19 mouse cellular contexts compared by ENCODE assay signal in the genomic region with DNA sequence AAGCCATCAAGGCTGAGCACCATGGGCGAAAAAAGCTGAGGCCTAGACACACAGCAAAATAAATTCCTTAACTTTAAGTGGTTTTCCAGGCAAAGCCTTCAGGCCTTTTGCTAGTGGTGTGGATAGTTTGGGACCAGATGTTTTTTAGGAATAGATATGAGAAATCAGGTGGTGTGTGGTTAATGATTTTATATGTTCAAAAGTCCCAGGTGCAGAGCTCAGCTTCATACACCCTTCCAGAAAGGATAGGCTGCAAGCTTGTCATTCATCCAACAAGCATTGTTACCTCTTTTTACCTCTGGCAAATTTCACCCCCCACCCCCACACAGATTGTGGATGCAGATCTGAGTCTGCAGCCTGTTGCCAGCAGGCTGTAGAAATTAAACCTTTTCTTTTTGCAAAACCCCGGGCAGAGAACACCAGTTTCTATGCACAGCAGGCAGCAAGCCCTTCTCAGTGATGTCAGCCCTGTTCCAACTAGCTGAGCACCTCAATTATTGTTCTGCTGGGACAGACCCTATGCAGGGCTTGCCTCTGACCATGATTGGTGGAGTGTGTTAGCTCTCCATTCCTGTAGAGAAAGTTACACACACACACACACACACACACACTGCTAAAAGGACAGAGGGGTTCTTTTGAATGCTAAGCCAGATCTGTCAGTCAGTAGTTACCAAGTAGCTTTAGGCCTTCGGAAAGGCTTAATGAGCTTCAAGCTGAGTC.
A peak's percentile ranks its signal among the peaks of the same experiment; 100 is the strongest.
DNase-seq lines count a peak whose midpoint lies in the region; ATAC-seq and TF ChIP-seq lines count a peak whose summit lies in the region.
"Had no signal": no experiment of that assay in that cellular context is flagged by ENCODE, and none has a peak within 500 bp of the region (broad histone marks: within the 10 kb centered on the region; RNA-seq: fewer than 3 reads in every experiment).

No protein-coding gene starts in this region.

- no peaks in the 10 kb centered on the region for H3K9me3 ChIP-seq in hindbrain, embryonic 12.5 days (replicated peaks)
- H3K9me3 ChIP-seq in hindbrain, embryonic 11.5 days (ENCODE audit: control insufficient read depth, low read length) = no peaks in the 10 kb centered on the region
- no peaks in the 10 kb centered on the region for H3K9me3 ChIP-seq in forebrain, embryonic 11.5 days (ENCODE audit: control insufficient read depth, low read length)
- no peaks in the 10 kb centered on the region for H3K9me3 ChIP-seq in limb, embryonic 14.5 days (ENCODE audit: control insufficient read depth, low read length)
- H3K9me3 ChIP-seq in kidney, embryonic 14.5 days (ENCODE audit: control insufficient read depth, low read length) = no peaks in the 10 kb centered on the region
- H3K9me3 ChIP-seq in heart, embryonic 10.5 days = no peaks in the 10 kb centered on the region
- H3K9me3 ChIP-seq: kidney, embryonic 15.5 days; liver, embryonic 13.5 days; stomach, embryonic 15.5 days had no signal

- 22% methylated on average over 3 of the region's 3 CpGs for WGBS in hindbrain, embryonic 12.5 days
- WGBS in hindbrain, embryonic 11.5 days = 27% methylated on average over 3 of the region's 3 CpGs
- 18% methylated on average over 3 of the region's 3 CpGs for WGBS in forebrain, embryonic 11.5 days
- 33% methylated on average over 3 of the region's 3 CpGs for WGBS in limb, embryonic 14.5 days
- 70% methylated on average over 3 of the region's 3 CpGs for WGBS in kidney, embryonic 14.5 days
- WGBS in heart, embryonic 10.5 days = 54% methylated on average over 3 of the region's 3 CpGs

- no peak overlapping the region for H3K9ac ChIP-seq in hindbrain, embryonic 12.5 days
- no peak overlapping the region for H3K9ac ChIP-seq in hindbrain, embryonic 11.5 days (ENCODE audit: low read depth, low read length)
- H3K9ac ChIP-seq in forebrain, embryonic 11.5 days (ENCODE audit: low read length) = no peak overlapping the region
- H3K9ac ChIP-seq in limb, embryonic 14.5 days (ENCODE audit: low read depth, low read length, severe bottlenecking) = no peak overlapping the region
- H3K9ac ChIP-seq in kidney, embryonic 14.5 days (ENCODE audit: low read depth, low read length) = no peak overlapping the region
- H3K9ac ChIP-seq: kidney, embryonic 15.5 days; liver, embryonic 13.5 days; stomach, embryonic 15.5 days had no signal

- no peaks in the 10 kb centered on the region for H3K36me3 ChIP-seq in hindbrain, embryonic 12.5 days
- no peaks in the 10 kb centered on the region for H3K36me3 ChIP-seq in hindbrain, embryonic 11.5 days (ENCODE audit: control insufficient read depth, insufficient read depth, low read length)
- H3K36me3 ChIP-seq in forebrain, embryonic 11.5 days (ENCODE audit: control insufficient read depth, insufficient read depth, low read length) = no peaks in the 10 kb centered on the region
- H3K36me3 ChIP-seq in limb, embryonic 14.5 days (ENCODE audit: control insufficient read depth, insufficient read depth, low read length) = no peaks in the 10 kb centered on the region
- no peaks in the 10 kb centered on the region for H3K36me3 ChIP-seq in kidney, embryonic 14.5 days (ENCODE audit: control insufficient read depth, insufficient read depth, low read length)
- no peaks in the 10 kb centered on the region for H3K36me3 ChIP-seq in heart, embryonic 10.5 days
- H3K36me3 ChIP-seq: kidney, embryonic 15.5 days; liver, embryonic 13.5 days; stomach, embryonic 15.5 days had no signal

- DNase-seq in hindbrain, embryonic 11.5 days (ENCODE audit: low spot score) = no peak
- DNase-seq in brain, adult 2 months (ENCODE audit: low read depth, low spot score) = peak; percentile 8
- no peak for DNase-seq in forebrain, embryonic 11.5 days (ENCODE audit: low spot score)
- peak; percentile 54 for DNase-seq in limb, embryonic 14.5 days (ENCODE audit: low spot score)
- no peak for DNase-seq in spleen, adult 18-20 months
- DNase-seq in heart, embryonic 10.5 days (ENCODE audit: low spot score) = no peak
- DNase-seq: adrenal gland, postnatal 36 days; cerebellum, postnatal 14 days; gastrocnemius, postnatal 25 days; liver, embryonic 13.5 days; thymus, postnatal 25 days had no signal

- no peak for TF ChIP-seq POLR2A in limb, embryonic 14.5 days (IDR thresholded peaks at IDR 0.05; ENCODE audit: borderline replicate concordance, extremely low read depth, insufficient read depth, insufficient read length)

- peaks cover 8% of the 10 kb centered on the region for H3K4me1 ChIP-seq in hindbrain, embryonic 12.5 days
- H3K4me1 ChIP-seq in hindbrain, embryonic 11.5 days (replicated peaks; ENCODE audit: control insufficient read depth, insufficient read depth, low read length) = no peaks in the 10 kb centered on the region
- H3K4me1 ChIP-seq in forebrain, embryonic 11.5 days (replicated peaks; ENCODE audit: control insufficient read depth, insufficient read depth, low read length) = no peaks in the 10 kb centered on the region; the same call in 1 of the 2 replicates
- H3K4me1 ChIP-seq in limb, embryonic 14.5 days (ENCODE audit: control insufficient read depth, insufficient read depth, low read length) = peaks cover 9% of the 10 kb centered on the region
- H3K4me1 ChIP-seq in kidney, embryonic 14.5 days (ENCODE audit: control insufficient read depth, insufficient read depth, low read length) = 0 out of 2 replicates have a peak, but pooled peaks cover 3% of the 10 kb centered on the region
- no peaks in the 10 kb centered on the region for H3K4me1 ChIP-seq in heart, embryonic 10.5 days
- H3K4me1 ChIP-seq: liver, embryonic 13.5 days; stomach, embryonic 15.5 days had no signal

- no peak overlapping the region for H3K4me2 ChIP-seq in hindbrain, embryonic 12.5 days (replicated peaks)
- no peak overlapping the region for H3K4me2 ChIP-seq in hindbrain, embryonic 11.5 days (replicated peaks; ENCODE audit: low read depth, low read length)
- H3K4me2 ChIP-seq in forebrain, embryonic 11.5 days (ENCODE audit: low read depth, low read length, severe bottlenecking) = no peak overlapping the region
- no peak overlapping the region for H3K4me2 ChIP-seq in limb, embryonic 14.5 days (replicated peaks; ENCODE audit: low read depth, low read length, severe bottlenecking)
- H3K4me2 ChIP-seq in kidney, embryonic 14.5 days (replicated peaks; ENCODE audit: low read depth, low read length) = no peak overlapping the region
- H3K4me2 ChIP-seq: kidney, embryonic 15.5 days; liver, embryonic 13.5 days; stomach, embryonic 15.5 days had no signal

- H3K4me3 ChIP-seq in hindbrain, embryonic 12.5 days = no peak overlapping the region
- no peak overlapping the region for H3K4me3 ChIP-seq in hindbrain, embryonic 11.5 days (ENCODE audit: low read depth, low read length)
- no peak overlapping the region for H3K4me3 ChIP-seq in forebrain, embryonic 11.5 days (ENCODE audit: low read depth, low read length)
- no peak overlapping the region for H3K4me3 ChIP-seq in limb, embryonic 14.5 days (replicated peaks; ENCODE audit: low read length)
- H3K4me3 ChIP-seq in kidney, embryonic 14.5 days (ENCODE audit: low read length) = no peak overlapping the region
- no peak overlapping the region for H3K4me3 ChIP-seq in heart, embryonic 10.5 days
- H3K4me3 ChIP-seq: kidney, embryonic 15.5 days; left cerebral cortex, adult 2 months; liver, embryonic 13.5 days; megakaryocyte, embryonic 14.5 days; stomach, embryonic 15.5 days had no signal

- H3K27me3 ChIP-seq in hindbrain, embryonic 12.5 days = no peaks in the 10 kb centered on the region
- H3K27me3 ChIP-seq in hindbrain, embryonic 11.5 days (ENCODE audit: control insufficient read depth, insufficient read depth, low read length) = no peaks in the 10 kb centered on the region
- no peaks in the 10 kb centered on the region for H3K27me3 ChIP-seq in forebrain, embryonic 11.5 days (ENCODE audit: control insufficient read depth, insufficient read depth, low read length)
- no peaks in the 10 kb centered on the region for H3K27me3 ChIP-seq in limb, embryonic 14.5 days (ENCODE audit: control insufficient read depth, insufficient read depth, low read length)
- H3K27me3 ChIP-seq in kidney, embryonic 14.5 days (ENCODE audit: control insufficient read depth, insufficient read depth, low read length) = no peaks in the 10 kb centered on the region
- H3K27me3 ChIP-seq in heart, embryonic 10.5 days (ENCODE audit: insufficient read depth, poor library complexity, severe bottlenecking) = no peaks in the 10 kb centered on the region
- H3K27me3 ChIP-seq: kidney, embryonic 15.5 days; liver, embryonic 13.5 days; megakaryocyte, embryonic 14.5 days; stomach, embryonic 15.5 days had no signal

- ATAC-seq in hindbrain, embryonic 12.5 days (ENCODE audit: low FRiP score) = no peak
- no peak for ATAC-seq in hindbrain, embryonic 11.5 days (ENCODE audit: low FRiP score)
- ATAC-seq in forebrain, embryonic 11.5 days (replicated peaks; ENCODE audit: low FRiP score) = peak; percentile 55
- ATAC-seq in limb, embryonic 14.5 days (ENCODE audit: low FRiP score, low read depth) = peak; percentile 88
- ATAC-seq in kidney, embryonic 14.5 days (ENCODE audit: low FRiP score, low TSS enrichment) = no peak
- ATAC-seq: activated CD4-positive, CD25-positive, alpha-beta regulatory T cell, adult 4 months; lung, postnatal 0 days had no signal

- 0 out of 2 replicates have a peak overlapping the region, but pooled peaks have one; percentile 37 for H3K27ac ChIP-seq in hindbrain, embryonic 12.5 days
- no peak overlapping the region for H3K27ac ChIP-seq in hindbrain, embryonic 11.5 days (ENCODE audit: low read depth, low read length)
- no peak overlapping the region for H3K27ac ChIP-seq in forebrain, embryonic 11.5 days (ENCODE audit: low read depth, low read length)
- peak overlapping the region; percentile 78 for H3K27ac ChIP-seq in limb, embryonic 14.5 days (replicated peaks; ENCODE audit: low read depth, low read length)
- no peak overlapping the region for H3K27ac ChIP-seq in kidney, embryonic 14.5 days (ENCODE audit: low read depth, low read length)
- H3K27ac ChIP-seq in heart, embryonic 10.5 days = no peak overlapping the region
- H3K27ac ChIP-seq: kidney, embryonic 15.5 days; left cerebral cortex, adult 2 months; liver, embryonic 13.5 days; stomach, embryonic 15.5 days had no signal

Comparison
In these comparisons a context has a peak if more than half of its experiments do, and no peak if none do; other contexts are left out.
1. H3K27ac ChIP-seq: peak in hindbrain, embryonic 12.5 days (single experiment) and limb, embryonic 14.5 days (single experiment); none in hindbrain, embryonic 11.5 days (single experiment), forebrain, embryonic 11.5 days (single experiment), kidney, embryonic 14.5 days (single experiment) and heart, embryonic 10.5 days (single experiment).
2. ATAC-seq: peak in forebrain, embryonic 11.5 days (single experiment) and limb, embryonic 14.5 days (single experiment); none in hindbrain, embryonic 12.5 days (single experiment), hindbrain, embryonic 11.5 days (single experiment) and kidney, embryonic 14.5 days (single experiment).
3. DNase-seq: peak in brain, adult 2 months (single experiment) and limb, embryonic 14.5 days (single experiment); none in hindbrain, embryonic 11.5 days (single experiment), forebrain, embryonic 11.5 days (single experiment), spleen, adult 18-20 months (0 of 2) and heart, embryonic 10.5 days (single experiment).